Mouse (Mus musculus) lung, embryonic 14.5 days (tissue): ENCODE measurements around the gene 2310011J03Rik. TPM values are rescaled to one million over a fixed set of nuclear protein-coding genes. Genes with fewer than 3 reads are reported as not detected.

ENCODE experiments used
- ATAC-seq: fragments of 200-750 bp; cut with Nextera tagmentation; 2 replicates; pipeline ENCODE4 v1.8.0; 2017; ENCODE audit warnings: mild to moderate bottlenecking, moderate TSS enrichment, moderate library complexity; ENCODE audit not compliant: insufficient read depth
- DNase-seq: peaks from one replicate; pipeline ENCODE4 v3.0.0-alpha.2; 2015
- H3K27ac ChIP-seq: fragments of 300-500 bp; sonication (generic); 2 replicates; pipeline ENCODE4 v1.5.1; 2014; ENCODE audit warnings: low read depth, mild to moderate bottlenecking, moderate library complexity
- H3K27me3 ChIP-seq: fragments of 300-500 bp; sonication (generic); 2 replicates; pipeline ENCODE4 v1.6.1; 2014; ENCODE audit warnings: low read length, control low read depth; ENCODE audit not compliant: insufficient read depth
- H3K36me3 ChIP-seq: fragments of 300-500 bp; sonication (generic); 2 replicates; pipeline ENCODE4 v1.6.1; 2014; ENCODE audit warnings: control low read depth; ENCODE audit not compliant: insufficient read depth
- H3K4me1 ChIP-seq: fragments of 300-500 bp; sonication (generic); 2 replicates; pipeline ENCODE4 v1.6.1; 2014; ENCODE audit warnings: antibody characterized with exemption, control low read depth; ENCODE audit not compliant: insufficient read depth
- H3K4me2 ChIP-seq: fragments of 300-500 bp; sonication (generic); 2 replicates; pipeline ENCODE4 v1.6.1; 2014; ENCODE audit warnings: mild to moderate bottlenecking
- H3K4me3 ChIP-seq: fragments of 300-500 bp; sonication (generic); 2 replicates; pipeline ENCODE4 v1.5.1; 2014; ENCODE audit warnings: low read depth, low read length
- H3K9ac ChIP-seq: fragments of 300-500 bp; sonication (generic); 2 replicates; pipeline ENCODE4 v1.6.1; 2014
- H3K9me3 ChIP-seq: fragments of 300-500 bp; sonication (generic); 2 replicates; pipeline ENCODE4 v1.6.1; 2016; ENCODE audit warnings: low read depth, low read length, control low read depth
- CTCF ChIP-seq: IDR thresholded peaks from 2 replicates; pipeline ENCODE4 v1.5.1; 2016; ENCODE audit warnings: antibody characterized with exemption, low read depth
- WGBS: fragments of 180-500 bp; shearing (Covaris S2); extraction: QIAGEN DNeasy Blood & Tissue Kit; methylation state at CpG from one replicate; pipeline ENCODE4 v1.1.7; 2014; 5-methylcytosine and 5-hydroxymethylcytosine counted together
- polyA plus RNA-seq: library from polyadenylated mRNA; unstranded; fragments of >200 nt; fragmentation: Nextera tagmentation; extraction: Ambion mirVana; gene quantifications from 2 replicates; pipeline ENCODE4 v1.2.1, GENCODE M21; 2014

2310011J03Rik gene
- polyA plus RNA-seq, 1 experiment from 2014 or later: 41.8 TPM

- no peak for DNase-seq
- Histone ChIP-seq H3K9me3 (no peaks in the 10 kb centered on the region), H3K27me3 (peaks cover 2% of the 10 kb centered on the region; the same call in 1 of the 2 replicates), H3K4me3 (no peak overlapping the region), H3K27ac (no peak overlapping the region), H3K4me1 (0 out of 2 replicates have a peak, but pooled peaks cover 9% of the 10 kb centered on the region), H3K4me2 (no peak overlapping the region), H3K36me3 (no peaks in the 10 kb centered on the region), H3K9ac (no peak overlapping the region)
- WGBS: 75% methylated on average over 5 of the region's 5 CpGs
- TF ChIP-seq CTCF: no peak
- ATAC-seq: no peak
Observed at GRCm38 (mm10) chr10:80332525-80332989, 12.2 kb upstream of the 2310011J03Rik start.

GRCm38 (mm10) chr10:80331636-80332524, 11.5 kb upstream of the 2310011J03Rik start:
- Histone ChIP-seq H3K27me3 (peaks cover 2% of the 10 kb centered on the region; the same call in 1 of the 2 replicates), H3K9ac (no peak overlapping the region), H3K4me3 (no peak overlapping the region), H3K4me2 (peak overlapping the region; percentile 92), H3K27ac (no peak overlapping the region), H3K9me3 (no peaks in the 10 kb centered on the region), H3K36me3 (no peaks in the 10 kb centered on the region), H3K4me1 (0 out of 2 replicates have a peak, but pooled peaks cover 9% of the 10 kb centered on the region)
- ATAC-seq: no peak
- DNase-seq: no peak
- 41% methylated on average over 10 of the region's 10 CpGs for WGBS
- no peak for TF ChIP-seq CTCF

- Histone ChIP-seq H3K4me1 (0 out of 2 replicates have a peak, but pooled peaks cover 9% of the 10 kb centered on the region), H3K9ac (peak overlapping the region; percentile 41; the same call in 1 of the 2 replicates), H3K4me2 (peak overlapping the region; percentile 92), H3K9me3 (no peaks in the 10 kb centered on the region), H3K27ac (no peak overlapping the region), H3K27me3 (peaks cover 2% of the 10 kb centered on the region; the same call in 1 of the 2 replicates), H3K36me3 (no peaks in the 10 kb centered on the region), H3K4me3 (peak overlapping the region; percentile 45)
- ATAC-seq: no peak
- DNase-seq: peak; percentile 48
- 56% methylated on average over 2 of the region's 2 CpGs for WGBS
- TF ChIP-seq CTCF: no peak
Observed at GRCm38 (mm10) chr10:80330888-80331287, 10.6 kb upstream of the 2310011J03Rik start.

- DNase-seq (no peak), ATAC-seq (no peak; the same call in 1 of the 2 replicates)
- Histone ChIP-seq H3K4me3 (peak overlapping the region; percentile 45), H3K27me3 (peaks cover 2% of the 10 kb centered on the region; the same call in 1 of the 2 replicates), H3K36me3 (no peaks in the 10 kb centered on the region), H3K4me2 (peak overlapping the region; percentile 92), H3K9ac (peak overlapping the region; percentile 41; the same call in 1 of the 2 replicates), H3K4me1 (0 out of 2 replicates have a peak, but pooled peaks cover 9% of the 10 kb centered on the region), H3K27ac (peak overlapping the region; percentile 20; the same call in 1 of the 2 replicates), H3K9me3 (no peaks in the 10 kb centered on the region)
- TF ChIP-seq CTCF: no peak
- 2% methylated on average over 41 of the region's 41 CpGs for WGBS
Observed at GRCm38 (mm10) chr10:80330084-80330483, 9.7 kb upstream of the 2310011J03Rik start.

- H3K4me1 ChIP-seq: 0 out of 2 replicates have a peak, but pooled peaks cover 9% of the 10 kb centered on the region
- H3K4me3 ChIP-seq: peak within 1 kb of the TSS; percentile 45
- ATAC-seq (peak; percentile 94), DNase-seq (peak; percentile 96)
- peak within 1 kb of the TSS; percentile 20; the same call in 1 of the 2 replicates for H3K27ac ChIP-seq
- H3K9me3 ChIP-seq: no peaks in the 10 kb centered on the region
- peak within 1 kb of the TSS; percentile 41; the same call in 1 of the 2 replicates for H3K9ac ChIP-seq
- peak within 1 kb of the TSS; percentile 92 for H3K4me2 ChIP-seq
- H3K36me3 ChIP-seq: no peaks in the 10 kb centered on the region
- H3K27me3 ChIP-seq: peaks cover 2% of the 10 kb centered on the region; the same call in 1 of the 2 replicates
- no peak for TF ChIP-seq CTCF
- 3% methylated on average over 36 of the region's 36 CpGs for WGBS
Observed at GRCm38 (mm10) chr10:80329273-80330081, 9.1 kb upstream of the 2310011J03Rik start, which contains the start of the genes Pcsk4 and Reep6. TSS of gene Pcsk4 (minus strand) at chr10:80329498. TSS of gene Reep6 (plus strand) at chr10:80329953.

- H3K36me3 ChIP-seq: no peaks in the 10 kb centered on the region
- WGBS: 79% methylated on average over 21 of the region's 21 CpGs
- H3K27me3 ChIP-seq: no peaks in the 10 kb centered on the region
Observed at GRCm38 (mm10) chr10:80325045-80325444, 4.7 kb upstream of the 2310011J03Rik start.

More at GRCm38 (mm10) chr10:80325045-80325444, 4.7 kb upstream of the 2310011J03Rik start:
- H3K27ac ChIP-seq: no peak overlapping the region
- no peak for ATAC-seq
- no peak overlapping the region for H3K9ac ChIP-seq
- no peak overlapping the region for H3K4me3 ChIP-seq
- H3K4me2 ChIP-seq: no peak overlapping the region
- 0 out of 2 replicates have a peak, but pooled peaks cover 5% of the 10 kb centered on the region for H3K4me1 ChIP-seq
- TF ChIP-seq CTCF: no peak
- no peaks in the 10 kb centered on the region for H3K9me3 ChIP-seq
- DNase-seq: no peak
